In genomic region chr5:64580786-64581445, GRCm38 (mm10) we compare ENCODE assay signal across 10 mouse cellular contexts.
DNase-seq lines count a peak whose midpoint lies in the region; ATAC-seq and TF ChIP-seq lines count a peak whose summit lies in the region.
"Had no signal": no experiment of that assay in that cellular context is flagged by ENCODE, and none has a peak within 500 bp of the region (broad histone marks: within the 10 kb centered on the region; RNA-seq: fewer than 3 reads in every experiment).

No protein-coding gene starts in this region.

- 94% methylated on average over 6 of the region's 6 CpGs for WGBS in thymus, adult 2 months
- 94% methylated on average over 6 of the region's 6 CpGs for WGBS in liver, adult 2 months

- peaks cover 10% of the 10 kb centered on the region for H3K4me1 ChIP-seq in thymus, adult 2 months (replicated peaks; ENCODE audit: control insufficient read depth, insufficient read depth, low read length)
- H3K4me1 ChIP-seq in liver, adult 2 months (ENCODE audit: control insufficient read depth, insufficient read depth, low read length): peaks cover 6% of the 10 kb centered on the region

- no peaks in the 10 kb centered on the region for H3K27me3 ChIP-seq in thymus, adult 2 months (ENCODE audit: control insufficient read depth, insufficient read depth, low read length)
- H3K27me3 ChIP-seq in liver, adult 2 months (ENCODE audit: control insufficient read depth, insufficient read depth, low read length): no peaks in the 10 kb centered on the region
- H3K27me3 ChIP-seq: forebrain, embryonic 15.5 days had no signal

- H3K79me2 ChIP-seq in liver, adult 2 months (ENCODE audit: control insufficient read depth, insufficient read depth, low read length): no peaks in the 10 kb centered on the region

- TF ChIP-seq POLR2A in thymus, adult 2 months (IDR thresholded peaks at IDR 0.05; ENCODE audit: control insufficient read depth, extremely low read depth, insufficient read depth, low read length, poor library complexity): no peak
- no peak for TF ChIP-seq POLR2A in liver, adult 2 months (IDR thresholded peaks at IDR 0.05; ENCODE audit: extremely low read depth, insufficient read depth, low read length)

- no peak for ATAC-seq in megakaryocyte, adult 5-6 weeks (ENCODE audit: poor library complexity, severe bottlenecking)

- H3K36me3 ChIP-seq in thymus, adult 2 months (ENCODE audit: control insufficient read depth, insufficient read depth, low read length): no peaks in the 10 kb centered on the region
- H3K36me3 ChIP-seq in liver, adult 2 months (ENCODE audit: control insufficient read depth, insufficient read depth, low read length): no peaks in the 10 kb centered on the region
- H3K36me3 ChIP-seq: forebrain, embryonic 15.5 days had no signal

- no peak overlapping the region for H3K4me3 ChIP-seq in gastrocnemius, adult 2 months
- no peak overlapping the region for H3K4me3 ChIP-seq in thymus, adult 2 months (ENCODE audit: control insufficient read depth, insufficient read depth, low read length)
- H3K4me3 ChIP-seq in liver, adult 2 months (ENCODE audit: insufficient read depth, low read depth, low read length): no peak overlapping the region
- H3K4me3 ChIP-seq: forebrain, embryonic 15.5 days had no signal

- no peak for DNase-seq in gastrocnemius, adult 2 months
- DNase-seq in gastrocnemius, postnatal 4 days (ENCODE audit: low spot score in 2 of 2): no peak
- peak; percentile 26 for DNase-seq in thymus, postnatal 4 days
- DNase-seq in thymus, adult 2 months: no peak
- DNase-seq in liver, adult 2 months (ENCODE audit: extremely low read depth, low read depth, low spot score): no peak
- no peak for DNase-seq in left cerebral cortex, postnatal 10 days (ENCODE audit: extremely low spot score in 1 of 2, low spot score in 2 of 2)
- DNase-seq in embryo, embryonic 10.5 days (ENCODE audit: low spot score): no peak

- TF ChIP-seq CTCF in gastrocnemius, adult 2 months (IDR thresholded peaks at IDR 0.05): no peak
- TF ChIP-seq CTCF in thymus, adult 2 months (IDR thresholded peaks at IDR 0.05; ENCODE audit: borderline replicate concordance, control insufficient read depth, extremely low read depth, insufficient read depth, low read length, poor library complexity): no peak
- TF ChIP-seq CTCF in liver, adult 2 months (IDR thresholded peaks at IDR 0.05; ENCODE audit: low read depth, low read length): no peak

- H3K9ac ChIP-seq in liver, adult 2 months (ENCODE audit: low read depth, low read length): no peak overlapping the region
- H3K9ac ChIP-seq: forebrain, embryonic 15.5 days; hindbrain, embryonic 14.5 days had no signal

- intact Hi-C loops in gastrocnemius, adult 2 months (cut with DNase I): no loop called here
- intact Hi-C loops in left cerebral cortex, postnatal 10 days (cut with DNase I): no loop called here

- peak overlapping the region; percentile 82 for H3K27ac ChIP-seq in gastrocnemius, adult 2 months
- no peak overlapping the region for H3K27ac ChIP-seq in thymus, adult 2 months (ENCODE audit: control insufficient read depth, insufficient read depth, low read length)
- H3K27ac ChIP-seq in liver, adult 2 months (replicated peaks; ENCODE audit: insufficient read depth, low read depth, low read length): peak overlapping the region; percentile 57
- H3K27ac ChIP-seq: hindbrain, embryonic 14.5 days had no signal
